In genomic region chr6:54142848-54143651, GRCm38 (mm10) we compare ENCODE assay signal across 18 mouse cellular contexts.
DNase-seq lines count a peak whose midpoint lies in the region; ATAC-seq and TF ChIP-seq lines count a peak whose summit lies in the region.
"Had no signal": no experiment of that assay in that cellular context is flagged by ENCODE, and none has a peak within 500 bp of the region (broad histone marks: within the 10 kb centered on the region; RNA-seq: fewer than 3 reads in every experiment).

No protein-coding gene starts in this region.

- no peaks in the 10 kb centered on the region for H3K9me3 ChIP-seq in liver, embryonic 13.5 days (replicated peaks)
- H3K9me3 ChIP-seq in liver, embryonic 12.5 days (replicated peaks), result no peaks in the 10 kb centered on the region
- H3K9me3 ChIP-seq in intestine, postnatal 0 days (ENCODE audit: control insufficient read depth), result no peaks in the 10 kb centered on the region
- H3K9me3 ChIP-seq: megakaryocyte, embryonic 14.5 days had no signal

- no peak for TF ChIP-seq CTCF in intestine, postnatal 0 days (IDR thresholded peaks at IDR 0.05; ENCODE audit: low read depth)

- 41% methylated on average over 11 of the region's 11 CpGs for WGBS in liver, embryonic 13.5 days (ENCODE audit: insufficient replicate concordance)
- WGBS in liver, embryonic 12.5 days (ENCODE audit: insufficient replicate concordance), result 42% methylated on average over 11 of the region's 11 CpGs
- 66% methylated on average over 11 of the region's 11 CpGs for WGBS in intestine, postnatal 0 days

- H3K4me3 ChIP-seq in liver, embryonic 13.5 days (replicated peaks), result no peak overlapping the region
- H3K4me3 ChIP-seq in liver, embryonic 12.5 days, result no peak overlapping the region
- H3K4me3 ChIP-seq in intestine, postnatal 0 days (ENCODE audit: low read depth, low read length), result no peak overlapping the region
- H3K4me3 ChIP-seq: heart, adult 2 months; megakaryocyte, embryonic 14.5 days had no signal

- no peaks in the 10 kb centered on the region for H3K36me3 ChIP-seq in liver, embryonic 13.5 days
- H3K36me3 ChIP-seq in liver, embryonic 12.5 days, result no peaks in the 10 kb centered on the region
- no peaks in the 10 kb centered on the region for H3K36me3 ChIP-seq in intestine, postnatal 0 days (ENCODE audit: control insufficient read depth, insufficient read depth)

- peak overlapping the region; percentile 56 for H3K27ac ChIP-seq in liver, embryonic 13.5 days
- H3K27ac ChIP-seq in liver, embryonic 12.5 days, result no peak overlapping the region
- H3K27ac ChIP-seq in intestine, postnatal 0 days (ENCODE audit: low read depth, low read length), result no peak overlapping the region
- H3K27ac ChIP-seq: heart, adult 2 months; liver, embryonic 14.5 days had no signal

- no peak overlapping the region for H3K9ac ChIP-seq in liver, embryonic 13.5 days
- H3K9ac ChIP-seq in liver, embryonic 12.5 days, result no peak overlapping the region
- H3K9ac ChIP-seq in intestine, postnatal 0 days (ENCODE audit: low read depth, low read length), result no peak overlapping the region
- H3K9ac ChIP-seq: liver, embryonic 14.5 days had no signal

- H3K27me3 ChIP-seq in liver, embryonic 13.5 days, result no peaks in the 10 kb centered on the region
- H3K27me3 ChIP-seq in liver, embryonic 12.5 days (replicated peaks), result no peaks in the 10 kb centered on the region
- H3K27me3 ChIP-seq in intestine, postnatal 0 days (replicated peaks; ENCODE audit: control insufficient read depth, insufficient read depth, low read length), result no peaks in the 10 kb centered on the region
- H3K27me3 ChIP-seq: megakaryocyte, embryonic 14.5 days had no signal

- no peaks in the 10 kb centered on the region for H3K4me1 ChIP-seq in liver, embryonic 13.5 days (replicated peaks)
- no peaks in the 10 kb centered on the region for H3K4me1 ChIP-seq in liver, embryonic 12.5 days
- H3K4me1 ChIP-seq in intestine, postnatal 0 days (replicated peaks; ENCODE audit: control insufficient read depth, insufficient read depth, low read length), result no peaks in the 10 kb centered on the region

- DNase-seq in liver, embryonic 13.5 days, result no peak
- peak; percentile 43 to 50 for DNase-seq in B cell, adult 2 months
- peak; percentile 66 for DNase-seq in naive thymus-derived CD4-positive, alpha-beta T cell, adult 2 months (ENCODE audit: low read depth)
- no peak for DNase-seq in urinary bladder, adult 18-20 months (ENCODE audit: low spot score in 2 of 2)
- DNase-seq in adrenal gland, postnatal 14 days, result no peak
- DNase-seq: adrenal gland, postnatal 25 days; cerebellum, adult 9-11 months; heart, adult 2 months; heart, postnatal 14 days; kidney, adult 2 months; kidney, postnatal 25 days had no signal

- ATAC-seq in liver, embryonic 13.5 days (ENCODE audit: low read depth), result no peak
- no peak for ATAC-seq in liver, embryonic 12.5 days
- ATAC-seq in common myeloid progenitor, adult 5-6 weeks (replicated peaks; ENCODE audit: low read depth, poor library complexity, severe bottlenecking), result peak; percentile 88
- ATAC-seq in intestine, postnatal 0 days, result no peak
- ATAC-seq: forebrain, embryonic 14.5 days; hindbrain, embryonic 16.5 days had no signal

- H3K4me2 ChIP-seq in liver, embryonic 13.5 days, result no peak overlapping the region
- H3K4me2 ChIP-seq in liver, embryonic 12.5 days, result no peak overlapping the region
- H3K4me2 ChIP-seq in intestine, postnatal 0 days (replicated peaks; ENCODE audit: low read depth), result no peak overlapping the region

Comparison
In these comparisons a context has a peak if more than half of its experiments do, and no peak if none do; other contexts are left out.
1. DNase-seq: peak in B cell, adult 2 months (2 of 2) and naive thymus-derived CD4-positive, alpha-beta T cell, adult 2 months (single experiment); none in liver, embryonic 13.5 days (single experiment), urinary bladder, adult 18-20 months (0 of 2) and adrenal gland, postnatal 14 days (single experiment).